ENCODE assay signal across 11 mouse cellular contexts in the genomic region with DNA sequence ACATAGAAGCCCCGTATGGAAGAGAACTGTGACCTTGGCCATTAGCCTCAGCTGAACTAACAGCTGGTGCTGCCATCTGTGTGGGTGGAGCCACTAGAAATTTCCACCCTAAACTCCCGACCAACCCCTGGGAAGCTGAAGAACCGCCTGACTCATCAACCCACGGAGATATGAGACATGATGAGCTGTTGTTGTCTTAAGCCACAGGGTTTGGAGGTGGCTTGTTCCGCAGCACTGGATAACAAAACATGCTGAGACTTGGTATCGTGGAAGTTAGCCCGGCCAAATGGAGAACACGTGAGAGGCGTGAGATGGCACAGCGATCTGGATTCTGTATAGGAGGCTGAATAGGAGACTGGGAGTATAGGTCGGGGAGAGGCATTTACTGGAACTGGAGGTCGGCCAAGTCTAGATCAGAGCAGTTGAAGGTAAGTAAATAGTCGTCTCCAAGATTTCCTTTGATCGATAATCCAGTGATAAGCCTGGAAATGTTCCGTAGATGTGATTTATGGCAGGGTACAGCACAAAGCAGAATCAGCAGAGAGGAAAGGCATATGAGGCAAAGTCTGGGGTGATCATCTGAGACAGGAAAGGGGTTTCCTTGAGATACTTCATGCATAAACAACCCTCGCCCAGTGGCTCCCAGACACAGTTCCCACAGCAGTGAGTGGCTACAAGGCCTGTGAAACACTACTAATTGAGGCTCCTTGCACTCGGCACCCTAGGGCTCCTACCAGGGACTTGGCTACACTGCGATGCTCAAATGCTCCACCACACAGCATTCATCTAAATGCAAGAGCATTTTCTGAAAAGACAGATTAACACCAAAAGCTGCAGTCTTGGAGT. TPM values are rescaled to one million over a fixed set of nuclear protein-coding genes. Genes with fewer than 3 reads are reported as not detected.
A peak's percentile ranks its signal among the peaks of the same experiment; 100 is the strongest.
DNase-seq lines count a peak whose midpoint lies in the region; ATAC-seq and TF ChIP-seq lines count a peak whose summit lies in the region.
"Had no signal": no experiment of that assay in that cellular context is flagged by ENCODE, and none has a peak within 500 bp of the region (broad histone marks: within the 10 kb centered on the region; RNA-seq: fewer than 3 reads in every experiment).

No protein-coding gene starts in this region.

- no peaks in the 10 kb centered on the region for H3K36me3 ChIP-seq in embryonic facial prominence, embryonic 15.5 days
- no peaks in the 10 kb centered on the region for H3K36me3 ChIP-seq in myocyte (ENCODE audit: control insufficient read depth, insufficient read depth)
- H3K36me3 ChIP-seq: heart, embryonic 15.5 days had no signal

- peak; percentile 45; the same call in 1 of the 2 replicates for TF ChIP-seq POLR2A in lung, adult 2 months (IDR thresholded peaks at IDR 0.05; ENCODE audit: borderline replicate concordance, extremely low read depth, low read depth, low read length)
- TF ChIP-seq POLR2A in myocyte (IDR thresholded peaks at IDR 0.05; ENCODE audit: insufficient read length, low read depth) = peak; percentile 71

- H3ac ChIP-seq in myocyte (ENCODE audit: control insufficient read depth, insufficient read length) = no peak overlapping the region

- no peak for TF ChIP-seq CTCF in lung, adult 2 months (IDR thresholded peaks at IDR 0.05; ENCODE audit: insufficient read depth, low read length)

- ATAC-seq in embryonic facial prominence, embryonic 15.5 days (ENCODE audit: insufficient number of reproducible peaks, low FRiP score, low TSS enrichment, low read depth) = peak; percentile 57; the same call in 1 of the 2 replicates

- no peaks in the 10 kb centered on the region for H3K79me2 ChIP-seq in myocyte (ENCODE audit: control insufficient read depth, insufficient read depth)

- peak overlapping the region; percentile 54 for H3K4me3 ChIP-seq in lung, adult 2 months (replicated peaks; ENCODE audit: extremely low read depth, low read depth, low read length)
- no peak overlapping the region for H3K4me3 ChIP-seq in embryonic facial prominence, embryonic 15.5 days (replicated peaks)
- peak overlapping the region; percentile 24 for H3K4me3 ChIP-seq in myocyte
- H3K4me3 ChIP-seq: heart, embryonic 15.5 days had no signal

- DNase-seq in gastrocnemius, adult 8-10 months (ENCODE audit: low spot score in 2 of 2) = peak; percentile 7 to 20
- no peak for DNase-seq in gastrocnemius, postnatal 10 days
- DNase-seq in lung, adult 2 months = no peak
- no peak for DNase-seq in lung, postnatal 14 days
- DNase-seq in frontal cortex, postnatal 14 days (ENCODE audit: low spot score in 2 of 2) = no peak
- DNase-seq in thymus, postnatal 0 days (ENCODE audit: low spot score) = no peak
- DNase-seq: cerebellum, adult 8-10 months had no signal

- no peak overlapping the region for H3K27ac ChIP-seq in embryonic facial prominence, embryonic 15.5 days (replicated peaks)
- H3K27ac ChIP-seq: liver, embryonic 14.5 days had no signal

- no peaks in the 10 kb centered on the region for H3K9me3 ChIP-seq in embryonic facial prominence, embryonic 15.5 days (replicated peaks)
- H3K9me3 ChIP-seq: heart, embryonic 15.5 days had no signal

- H3K4me2 ChIP-seq in embryonic facial prominence, embryonic 15.5 days (replicated peaks) = no peak overlapping the region
- peak overlapping the region; percentile 93 for H3K4me2 ChIP-seq in myocyte (ENCODE audit: low read depth)
- H3K4me2 ChIP-seq: heart, embryonic 15.5 days had no signal

- WGBS in lung, adult 2 months = 42% methylated on average over 18 of the region's 18 CpGs
- 60% methylated on average over 18 of the region's 18 CpGs for WGBS in embryonic facial prominence, embryonic 15.5 days

- 0 out of 2 replicates have a peak, but pooled peaks cover 3% of the 10 kb centered on the region for H3K4me1 ChIP-seq in lung, adult 2 months (ENCODE audit: control insufficient read depth, insufficient read depth, low read length)
- 0 out of 2 replicates have a peak, but pooled peaks cover 5% of the 10 kb centered on the region for H3K4me1 ChIP-seq in embryonic facial prominence, embryonic 15.5 days

- no peak overlapping the region for H3K9ac ChIP-seq in embryonic facial prominence, embryonic 15.5 days
- H3K9ac ChIP-seq: heart, embryonic 15.5 days; liver, embryonic 14.5 days had no signal

- H3K27me3 ChIP-seq in embryonic facial prominence, embryonic 15.5 days = no peaks in the 10 kb centered on the region
- no peaks in the 10 kb centered on the region for H3K27me3 ChIP-seq in myocyte (ENCODE audit: control insufficient read depth, insufficient read depth, insufficient read length)
- H3K27me3 ChIP-seq: heart, embryonic 15.5 days had no signal

TF ChIP-seq in myocyte, 11 proteins besides CTCF, POLR2A, EP300 and RAD21:
- TF ChIP-seq TCF3 (IDR thresholded peaks at IDR 0.05; ENCODE audit: insufficient read length, low read depth) = peak; percentile 55
- TF ChIP-seq SRF (IDR thresholded peaks at IDR 0.05; ENCODE audit: control insufficient read depth, insufficient read length, low read depth) = no peak
- no peak for TF ChIP-seq REST (IDR thresholded peaks at IDR 0.05; ENCODE audit: insufficient read depth, insufficient read length)
- peak; percentile 72 for TF ChIP-seq MAX (IDR thresholded peaks at IDR 0.05; ENCODE audit: low read depth)
- peak; percentile 71 for TF ChIP-seq POLR2AphosphoS2 (IDR thresholded peaks at IDR 0.05; ENCODE audit: insufficient read length, low read depth)
- peak; percentile 67 to 91 (median 84) for TF ChIP-seq MYOD1 (IDR thresholded peaks at IDR 0.05; ENCODE audit: control insufficient read depth in 1 of 3, insufficient read length in 2 of 3, low read depth in 2 of 3)
- peak; percentile 79 for TF ChIP-seq TCF12 (IDR thresholded peaks at IDR 0.05; ENCODE audit: insufficient read depth, poor library complexity, severe bottlenecking)
- TF ChIP-seq USF1 (IDR thresholded peaks at IDR 0.05; ENCODE audit: low read depth) = peak; percentile 56
- peak; percentile 19 to 87 (median 82) for TF ChIP-seq MYOG (IDR thresholded peaks at IDR 0.05; ENCODE audit: control insufficient read depth in 1 of 3, insufficient read depth in 1 of 3, insufficient read length in 2 of 3, low read depth in 2 of 3)

RNA-seq across cellular contexts. Expression of a gene that starts 11.5 kb away (rescaled TPM):
- total RNA-seq in gastrocnemius, adult 8-10 months (2022) = 10 to 100 TPM; 19.6 to 44.6 (median 26.7) TPM
- total RNA-seq in gastrocnemius, postnatal 10 days (2021) = 10 to 100 TPM; 80.5 to 82.4 TPM
- 324 and 526 TPM in 2 replicates for polyA plus RNA-seq in lung, adult 2 months (2012; rRNA removed)
- 55.3 and 59.5 TPM in 2 replicates for polyA plus RNA-seq in embryonic facial prominence, embryonic 15.5 days (2015; fragmentation: Nextera tagmentation; extraction: Ambion mirVana)
- 415 TPM for polyA plus RNA-seq in myocyte (2012; fragmentation: generic; extraction: Trizol)
- 16.6 and 18.4 TPM in 2 replicates for polyA plus RNA-seq in thymus, postnatal 0 days (2015; fragmentation: Nextera tagmentation; extraction: Ambion mirVana)

Comparison
In these comparisons a context has a peak if more than half of its experiments do, and no peak if none do; other contexts are left out.
1. DNase-seq: peak in gastrocnemius, adult 8-10 months (2 of 2); none in gastrocnemius, postnatal 10 days (single experiment), lung, adult 2 months (single experiment), lung, postnatal 14 days (single experiment), frontal cortex, postnatal 14 days (0 of 2) and thymus, postnatal 0 days (single experiment).